In the genomic region with DNA sequence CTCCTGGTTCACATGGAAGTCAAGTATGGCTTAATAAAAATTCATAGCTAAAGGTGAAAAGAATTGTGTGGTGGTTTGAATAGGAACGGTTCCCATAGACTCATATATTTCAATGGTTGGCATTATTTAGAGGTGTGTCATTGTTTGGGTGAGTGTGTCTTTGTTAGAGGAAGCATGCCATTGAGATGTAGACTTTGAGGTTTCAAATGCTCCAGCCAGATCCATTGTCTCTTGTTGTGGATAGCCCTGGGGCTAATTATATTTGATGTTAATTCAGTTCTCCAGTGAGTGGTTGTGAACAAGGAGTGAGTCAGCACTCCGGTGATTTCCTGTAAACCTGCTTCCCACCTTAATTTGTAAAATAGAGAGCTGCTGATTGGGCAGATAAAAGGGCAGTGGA, we compare ENCODE assay signal across 32 mouse cellular contexts.
A peak's percentile ranks its signal among the peaks of the same experiment; 100 is the strongest.
DNase-seq lines count a peak whose midpoint lies in the region; ATAC-seq and TF ChIP-seq lines count a peak whose summit lies in the region.
"Had no signal": no experiment of that assay in that cellular context is flagged by ENCODE, and none has a peak within 500 bp of the region (broad histone marks: within the 10 kb centered on the region; RNA-seq: fewer than 3 reads in every experiment).

No protein-coding gene starts in this region.

- no peaks in the 10 kb centered on the region for H3K36me3 ChIP-seq in ES-E14 (ENCODE audit: control insufficient read depth, insufficient read depth, low read length, poor library complexity, severe bottlenecking)
- H3K36me3 ChIP-seq: embryonic facial prominence, embryonic 10.5 days; embryonic facial prominence, embryonic 13.5 days; forebrain, embryonic 12.5 days; forebrain, embryonic 15.5 days; G1E; heart, embryonic 15.5 days had no signal

- DNase-seq in 3T3-L1 (ENCODE audit: low read depth, low spot score) (peak; percentile 30), ES-E14 (ENCODE audit: low read depth, low spot score) (no peak), Patski (ENCODE audit: low read depth, low spot score) (peak; percentile 68)
- no peak for DNase-seq in layer of hippocampus, postnatal 36 days
- DNase-seq in adrenal gland, postnatal 4 days (ENCODE audit: low spot score in 2 of 2) = no peak
- DNase-seq in thymus, postnatal 0 days (ENCODE audit: low spot score) = no peak
- DNase-seq: adrenal gland, postnatal 10 days; adrenal gland, postnatal 36 days; B cell, adult 2 months; cerebellum, adult 11 months; cerebellum, adult 2 months; cerebellum, adult 9-11 months; cerebellum, postnatal 36 days; embryo, embryonic 11 days; gastrocnemius, postnatal 10 days; heart, adult 11 months; heart, postnatal 10 days; heart, postnatal 36 days; kidney, adult 18-20 months; kidney, adult 9 months had no signal

- POLR2A ChIA-PET in Patski (lab: Charles Lee) = no interaction called here

- CTCF ChIA-PET in Patski (lab: Charles Lee) = interaction anchor here (1.2 kb wide), 1 partner anchor 243 kb away, joined by 3 read pairs; no protein-coding TSS in a partner anchor

- H3K27ac ChIP-seq in ES-E14 (ENCODE audit: insufficient read depth, low read depth, low read length, poor library complexity, severe bottlenecking) = no peak overlapping the region
- H3K27ac ChIP-seq: embryonic facial prominence, embryonic 10.5 days; embryonic facial prominence, embryonic 13.5 days; forebrain, embryonic 12.5 days; forebrain, embryonic 15.5 days; heart, embryonic 15.5 days; hindbrain, embryonic 14.5 days; hindbrain, postnatal 0 days had no signal

- in situ Hi-C loops in ES-E14 (cut with MboI; ENCODE audit: low sequenced_read_pairs in 2 of 2, unreplicated experiment in 2 of 2) = no loop called here
- in situ Hi-C loops in Patski (cut with MboI; ENCODE audit: low pct_unique_long_range_greater_than_20kb) = no loop called here

- peak; percentile 84 for ATAC-seq in Patski
- ATAC-seq: activated CD4-positive, CD25-positive, alpha-beta regulatory T cell, adult 4 months; forebrain, embryonic 15.5 days; hindbrain, postnatal 0 days; inflammation-experienced regulatory T-cells, adult 6 months; intestine, embryonic 16.5 days had no signal

- H3K4me3 ChIP-seq in ES-E14 (ENCODE audit: insufficient read depth in 1 of 2, low read depth in 1 of 2, low read length in 2 of 2, poor library complexity in 1 of 2, severe bottlenecking in 1 of 2) = no peak overlapping the region
- H3K4me3 ChIP-seq: embryonic facial prominence, embryonic 10.5 days; embryonic facial prominence, embryonic 13.5 days; erythroblast, embryonic 14.5 days; forebrain, embryonic 12.5 days; forebrain, embryonic 15.5 days; heart, embryonic 15.5 days had no signal

- H3K4me1 ChIP-seq in ES-E14 (ENCODE audit: control insufficient read depth in 2 of 2, insufficient read depth in 2 of 2, low read length in 2 of 2, poor library complexity in 1 of 2) = peaks cover 0 to 2% of the 10 kb centered on the region in 2 experiments; a peak in 1 of 4 replicates
- H3K4me1 ChIP-seq: embryonic facial prominence, embryonic 10.5 days; embryonic facial prominence, embryonic 13.5 days; forebrain, embryonic 12.5 days; forebrain, embryonic 15.5 days; heart, embryonic 15.5 days had no signal

- H3K9me3 ChIP-seq in ES-E14 (ENCODE audit: control insufficient read depth, insufficient read depth, low read depth, low read length) = no peaks in the 10 kb centered on the region
- H3K9me3 ChIP-seq: embryonic facial prominence, embryonic 10.5 days; embryonic facial prominence, embryonic 13.5 days; forebrain, embryonic 12.5 days; forebrain, embryonic 15.5 days; G1E; heart, embryonic 15.5 days had no signal

- TF ChIP-seq CTCF in Patski (IDR thresholded peaks at IDR 0.05) = no peak

- no peak overlapping the region for H3K9ac ChIP-seq in ES-E14 (ENCODE audit: insufficient read depth, low read depth, low read length, poor library complexity, severe bottlenecking)
- H3K9ac ChIP-seq: embryonic facial prominence, embryonic 13.5 days; forebrain, embryonic 12.5 days; forebrain, embryonic 15.5 days; heart, embryonic 15.5 days; hindbrain, embryonic 14.5 days had no signal

- H3K27me3 ChIP-seq in Patski = no peaks in the 10 kb centered on the region
- H3K27me3 ChIP-seq: embryonic facial prominence, embryonic 13.5 days; forebrain, embryonic 12.5 days; forebrain, embryonic 15.5 days; heart, embryonic 15.5 days had no signal

TF ChIP-seq in ES-E14, 5 proteins besides CTCF, POLR2A, EP300 and RAD21:
- peak; percentile 61; the same call in 1 of the 2 replicates for TF ChIP-seq MAFK (IDR thresholded peaks at IDR 0.05; ENCODE audit: insufficient read depth, low read depth, low read length)
- TF ChIP-seq ZNF384 (IDR thresholded peaks at IDR 0.05; ENCODE audit: low read depth, low read length) = no peak
- no peak for TF ChIP-seq HCFC1 (IDR thresholded peaks at IDR 0.05; ENCODE audit: borderline replicate concordance, insufficient read depth, low read length)
- no peak for TF ChIP-seq CHD2 (IDR thresholded peaks at IDR 0.05; ENCODE audit: low read depth, low read length)
- no peak for TF ChIP-seq ZC3H11A (IDR thresholded peaks at IDR 0.05; ENCODE audit: borderline replicate concordance, low read depth, low read length)

Comparison
In these comparisons a context has a peak if more than half of its experiments do, and no peak if none do; other contexts are left out.
1. DNase-seq: peak in 3T3-L1 (single experiment) and Patski (single experiment); none in ES-E14 (single experiment), layer of hippocampus, postnatal 36 days (0 of 2), adrenal gland, postnatal 4 days (0 of 2) and thymus, postnatal 0 days (single experiment).